12 mouse cellular contexts compared by ENCODE assay signal in the genomic region with DNA sequence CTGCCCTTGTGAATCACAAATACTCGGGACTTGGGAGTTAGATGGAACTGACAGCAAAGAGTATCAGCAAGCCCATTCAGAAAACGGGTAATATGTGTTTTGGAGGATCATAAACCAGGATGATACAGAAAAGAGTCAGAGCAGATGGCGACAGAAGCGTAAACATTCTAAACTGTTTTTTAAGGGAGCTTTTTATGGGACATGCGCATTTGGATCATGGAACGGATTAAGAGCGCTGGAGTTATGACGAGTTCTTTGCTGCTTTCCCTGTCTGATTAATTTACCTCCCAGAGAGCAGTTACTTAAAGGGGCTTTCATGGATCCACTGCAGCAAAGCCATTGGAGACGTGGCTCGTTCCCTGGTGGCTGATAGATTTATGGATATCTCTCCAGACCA.
DNase-seq lines count a peak whose midpoint lies in the region; ATAC-seq and TF ChIP-seq lines count a peak whose summit lies in the region.
"Had no signal": no experiment of that assay in that cellular context is flagged by ENCODE, and none has a peak within 500 bp of the region (broad histone marks: within the 10 kb centered on the region; RNA-seq: fewer than 3 reads in every experiment).

No protein-coding gene starts in this region.

- H3K9ac ChIP-seq in forebrain, embryonic 13.5 days = no peak overlapping the region
- no peak overlapping the region for H3K9ac ChIP-seq in midbrain, embryonic 13.5 days (replicated peaks)
- H3K9ac ChIP-seq in limb, embryonic 15.5 days = no peak overlapping the region
- no peak overlapping the region for H3K9ac ChIP-seq in stomach, postnatal 0 days (ENCODE audit: low read length)

- TF ChIP-seq EP300 in stomach, postnatal 0 days (optimal IDR thresholded peaks at IDR 0.05) = no peak

- no peak for TF ChIP-seq CTCF in stomach, postnatal 0 days (IDR thresholded peaks at IDR 0.05; ENCODE audit: low read depth)

- peak; percentile 48; the same call in 1 of the 2 replicates for ATAC-seq in forebrain, embryonic 13.5 days
- ATAC-seq in midbrain, embryonic 13.5 days = no peak
- ATAC-seq in limb, embryonic 15.5 days (ENCODE audit: insufficient number of reproducible peaks, low FRiP score, low TSS enrichment, low read depth) = no peak
- ATAC-seq in stomach, postnatal 0 days (ENCODE audit: low FRiP score, low TSS enrichment) = no peak

- WGBS in forebrain, embryonic 13.5 days = 44% methylated on average over 10 of the region's 10 CpGs
- 67% methylated on average over 10 of the region's 10 CpGs for WGBS in forebrain, embryonic 10.5 days
- 50% methylated on average over 10 of the region's 10 CpGs for WGBS in midbrain, embryonic 13.5 days
- WGBS in midbrain, embryonic 10.5 days = 78% methylated on average over 10 of the region's 10 CpGs
- 22% methylated on average over 10 of the region's 10 CpGs for WGBS in limb, embryonic 15.5 days
- WGBS in stomach, postnatal 0 days = 32% methylated on average over 10 of the region's 10 CpGs

- H3K4me1 ChIP-seq in forebrain, embryonic 13.5 days = peaks cover 12% of the 10 kb centered on the region
- peaks cover 8% of the 10 kb centered on the region for H3K4me1 ChIP-seq in forebrain, embryonic 10.5 days
- peaks cover 11% of the 10 kb centered on the region for H3K4me1 ChIP-seq in midbrain, embryonic 13.5 days (replicated peaks)
- no peaks in the 10 kb centered on the region for H3K4me1 ChIP-seq in midbrain, embryonic 10.5 days
- no peaks in the 10 kb centered on the region for H3K4me1 ChIP-seq in limb, embryonic 15.5 days
- H3K4me1 ChIP-seq in stomach, postnatal 0 days (replicated peaks; ENCODE audit: control insufficient read depth, insufficient read depth) = no peaks in the 10 kb centered on the region

- peaks cover 10% of the 10 kb centered on the region for H3K27me3 ChIP-seq in forebrain, embryonic 13.5 days
- H3K27me3 ChIP-seq in forebrain, embryonic 10.5 days (ENCODE audit: poor library complexity, severe bottlenecking) = no peaks in the 10 kb centered on the region
- H3K27me3 ChIP-seq in midbrain, embryonic 13.5 days = no peaks in the 10 kb centered on the region
- H3K27me3 ChIP-seq in midbrain, embryonic 10.5 days (ENCODE audit: low read depth, poor library complexity, severe bottlenecking) = no peaks in the 10 kb centered on the region
- H3K27me3 ChIP-seq in limb, embryonic 15.5 days = no peaks in the 10 kb centered on the region
- H3K27me3 ChIP-seq in stomach, postnatal 0 days (ENCODE audit: control insufficient read depth, insufficient read depth, low read length) = no peaks in the 10 kb centered on the region

- H3K4me3 ChIP-seq in forebrain, embryonic 13.5 days = no peak overlapping the region
- no peak overlapping the region for H3K4me3 ChIP-seq in forebrain, embryonic 10.5 days
- no peak overlapping the region for H3K4me3 ChIP-seq in midbrain, embryonic 13.5 days (replicated peaks)
- no peak overlapping the region for H3K4me3 ChIP-seq in midbrain, embryonic 10.5 days
- H3K4me3 ChIP-seq in limb, embryonic 15.5 days = no peak overlapping the region; the same call in 1 of the 2 replicates
- H3K4me3 ChIP-seq in stomach, postnatal 0 days (ENCODE audit: low read depth, low read length) = no peak overlapping the region
- H3K4me3 ChIP-seq: erythroblast, embryonic 14.5 days had no signal

- no peak for DNase-seq in forebrain, embryonic 10.5 days (ENCODE audit: extremely low spot score, low spot score)
- no peak for DNase-seq in midbrain, embryonic 10.5 days (ENCODE audit: low spot score)
- no peak for DNase-seq in stomach, postnatal 0 days (ENCODE audit: low spot score)
- DNase-seq in kidney, postnatal 25 days = no peak
- no peak for DNase-seq in cerebellum, adult 9-10 months
- DNase-seq: adrenal gland, adult 2 months; cerebellum, adult 8-10 months; heart, adult 11 months had no signal

- H3K36me3 ChIP-seq in forebrain, embryonic 13.5 days (ENCODE audit: poor library complexity, severe bottlenecking) = no peaks in the 10 kb centered on the region
- no peaks in the 10 kb centered on the region for H3K36me3 ChIP-seq in forebrain, embryonic 10.5 days (replicated peaks)
- no peaks in the 10 kb centered on the region for H3K36me3 ChIP-seq in midbrain, embryonic 13.5 days
- H3K36me3 ChIP-seq in midbrain, embryonic 10.5 days = no peaks in the 10 kb centered on the region
- no peaks in the 10 kb centered on the region for H3K36me3 ChIP-seq in limb, embryonic 15.5 days
- H3K36me3 ChIP-seq in stomach, postnatal 0 days (ENCODE audit: control insufficient read depth, insufficient read depth, low read length) = no peaks in the 10 kb centered on the region

- peak overlapping the region; percentile 54; the same call in 1 of the 2 replicates for H3K27ac ChIP-seq in forebrain, embryonic 13.5 days
- no peak overlapping the region for H3K27ac ChIP-seq in forebrain, embryonic 10.5 days
- peak overlapping the region; percentile 39; the same call in 1 of the 2 replicates for H3K27ac ChIP-seq in midbrain, embryonic 13.5 days
- no peak overlapping the region for H3K27ac ChIP-seq in midbrain, embryonic 10.5 days (replicated peaks)
- no peak overlapping the region for H3K27ac ChIP-seq in limb, embryonic 15.5 days
- no peak overlapping the region for H3K27ac ChIP-seq in stomach, postnatal 0 days (replicated peaks)

- H3K9me3 ChIP-seq in forebrain, embryonic 13.5 days (replicated peaks) = no peaks in the 10 kb centered on the region
- H3K9me3 ChIP-seq in forebrain, embryonic 10.5 days = no peaks in the 10 kb centered on the region
- H3K9me3 ChIP-seq in midbrain, embryonic 13.5 days = no peaks in the 10 kb centered on the region
- no peaks in the 10 kb centered on the region for H3K9me3 ChIP-seq in midbrain, embryonic 10.5 days (replicated peaks)
- H3K9me3 ChIP-seq in limb, embryonic 15.5 days = no peaks in the 10 kb centered on the region
- H3K9me3 ChIP-seq in stomach, postnatal 0 days (ENCODE audit: control insufficient read depth, low read length) = no peaks in the 10 kb centered on the region

- H3K4me2 ChIP-seq in forebrain, embryonic 13.5 days = peak overlapping the region; percentile 1; the same call in 1 of the 2 replicates
- H3K4me2 ChIP-seq in midbrain, embryonic 13.5 days (replicated peaks) = peak overlapping the region; percentile 9; the same call in 1 of the 2 replicates
- H3K4me2 ChIP-seq in limb, embryonic 15.5 days = peak overlapping the region; percentile 29
- H3K4me2 ChIP-seq in stomach, postnatal 0 days (replicated peaks; ENCODE audit: low read depth) = peak overlapping the region; percentile 28

Comparison
In these comparisons a context has a peak if more than half of its experiments do, and no peak if none do; other contexts are left out.
1. H3K27ac ChIP-seq: peak in forebrain, embryonic 13.5 days (single experiment) and midbrain, embryonic 13.5 days (single experiment); none in forebrain, embryonic 10.5 days (single experiment), midbrain, embryonic 10.5 days (single experiment), limb, embryonic 15.5 days (single experiment) and stomach, postnatal 0 days (single experiment).
2. Peak in every context shown above with its lines, with median percentiles within 50 percentile points of each other: H3K4me2 ChIP-seq.